Mouse (Mus musculus): ENCODE measurements at regions not wholly inside any gene's neighbourhood (a gene's known extent, or its start where the extent isn't known, plus 50 kb on each side); places are given as distances from the start of the nearest gene placed in this dataset.

DNA sequence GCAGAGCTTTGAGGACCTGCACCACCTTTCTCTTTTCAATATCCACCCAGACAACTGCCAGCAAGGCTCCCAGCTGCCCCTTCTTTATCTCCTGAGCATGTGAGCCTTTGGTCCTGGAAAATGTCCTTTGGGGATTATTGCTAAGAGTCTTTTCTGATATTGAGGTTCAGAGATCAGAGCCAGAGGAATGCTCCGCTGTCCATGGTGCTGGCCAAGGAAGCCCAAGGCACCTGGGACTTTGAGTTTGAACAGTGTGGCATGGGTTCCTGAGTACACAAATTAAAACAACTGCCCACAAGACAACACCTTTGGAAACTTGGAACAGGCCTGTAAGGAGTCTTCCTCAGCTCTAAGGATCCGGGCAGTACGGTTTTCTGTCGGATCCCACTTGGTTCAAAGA, 52.6 kb upstream of the Slc28a3 start:
- TF ChIP-seq CTCF (conservative IDR thresholded peaks at IDR 0.05; ENCODE audit: low read length) (no peak), NANOG (IDR thresholded peaks at IDR 0.05; ENCODE audit: borderline replicate concordance, low read length) (no peak)
